Mouse (Mus musculus) ES-E14 (cell line): ENCODE data around the gene Ddb1. TPM values are rescaled to one million over a fixed set of nuclear protein-coding genes. Genes with fewer than 3 reads are reported as not detected.

ENCODE experiments used
- DNase-seq: peaks from one replicate; pipeline ENCODE4 v3.0.0-alpha.2; 2013; ENCODE audit warnings: low read depth, low spot score
- H3K27ac ChIP-seq: 2 replicates; pipeline ENCODE4 v1.5.1; 2012; ENCODE audit warnings: low read depth, mild to moderate bottlenecking, low read length, moderate library complexity, mixed read lengths; ENCODE audit not compliant: poor library complexity, insufficient read depth, severe bottlenecking
- H3K36me3 ChIP-seq: 2 replicates; pipeline ENCODE4 v1.6.1; 2012; ENCODE audit warnings: mild to moderate bottlenecking, low read length, moderate library complexity, mixed read lengths; ENCODE audit not compliant: control insufficient read depth, poor library complexity, insufficient read depth, severe bottlenecking
- H3K4me1 ChIP-seq, 2 experiments: fragments of 150-350 bp in 1 of 2; sonication (generic) in 1 of 2; 2 replicates each; pipeline ENCODE4 v1.6.1; 2012; ENCODE audit warnings: low read length in 2 of 2, mild to moderate bottlenecking in 1 of 2, mixed read lengths in 1 of 2; ENCODE audit not compliant: control insufficient read depth in 2 of 2, insufficient read depth in 2 of 2, poor library complexity in 1 of 2
- H3K4me3 ChIP-seq, 2 experiments: fragments of 150-350 bp in 1 of 2; sonication (generic) in 1 of 2; 2 replicates each; pipeline ENCODE4 v1.5.1; 2012; ENCODE audit warnings: low read length in 2 of 2, low read depth in 1 of 2, mild to moderate bottlenecking in 1 of 2, mixed read lengths in 1 of 2; ENCODE audit not compliant: insufficient read depth in 1 of 2, poor library complexity in 1 of 2, severe bottlenecking in 1 of 2
- H3K9ac ChIP-seq: 2 replicates; pipeline ENCODE4 v1.6.1; 2012; ENCODE audit warnings: low read depth, mild to moderate bottlenecking, low read length, mixed read lengths; ENCODE audit not compliant: poor library complexity, insufficient read depth, severe bottlenecking
- H3K9me3 ChIP-seq: fragments of 150-350 bp; sonication (generic); 2 replicates; pipeline ENCODE4 v1.6.1; 2012; ENCODE audit warnings: low read depth, mild to moderate bottlenecking, low read length; ENCODE audit not compliant: control insufficient read depth, insufficient read depth
- CHD2 ChIP-seq: IDR thresholded peaks from 2 replicates; pipeline ENCODE4 v1.6.1; 2014; ENCODE audit warnings: mild to moderate bottlenecking, low read depth, low read length, inconsistent platforms
- HCFC1 ChIP-seq: IDR thresholded peaks from 2 replicates; pipeline ENCODE4 v1.6.1; 2012; ENCODE audit warnings: low read length, inconsistent platforms, borderline replicate concordance; ENCODE audit not compliant: insufficient read depth
- MAFK ChIP-seq: IDR thresholded peaks from 2 replicates; pipeline ENCODE4 v1.6.1; 2014; ENCODE audit warnings: mild to moderate bottlenecking, low read depth, low read length, inconsistent platforms; ENCODE audit not compliant: insufficient read depth
- ZC3H11A ChIP-seq: IDR thresholded peaks from 2 replicates; pipeline ENCODE4 v1.6.1; 2012; ENCODE audit warnings: low read depth, mild to moderate bottlenecking, inconsistent platforms, low read length, borderline replicate concordance
- ZNF384 ChIP-seq: IDR thresholded peaks from 2 replicates; pipeline ENCODE4 v1.6.1; 2012; ENCODE audit warnings: low read depth, low read length, inconsistent platforms
- in situ Hi-C, 2 experiments: fragments of 600-800 bp; cut with MboI; formaldehyde crosslinking; loops; one replicate each; pipeline ENCODE4 v1.15.1; 2025; ENCODE audit warnings: low sequenced_read_pairs in 2 of 2, inconsistent platforms in 1 of 2; ENCODE audit not compliant: unreplicated experiment in 2 of 2
- total RNA-seq: library from RNA; depleted of rRNA; stranded (reverse); fragments of 300-350 nt; gene quantifications from 2 replicates; pipeline ENCODE4 v1.2.3, GENCODE M21; 2012

Gene Ddb1
- total RNA-seq, 1 experiment: 635 TPM

- no peak for TF ChIP-seq ZC3H11A
- TF ChIP-seq CHD2: no peak
- TF ChIP-seq MAFK: no peak
- no peak for TF ChIP-seq HCFC1
- TF ChIP-seq ZNF384: no peak
- in situ Hi-C loops: loop anchor here in 1 of 2 experiments (25.0 kb wide), 3 partner anchors 715 to 1690 kb away; partner anchors contain the start of genes B3gat3 and Incenp
- H3K27ac ChIP-seq: peak overlapping the region; percentile 17; the same call in 1 of the 2 replicates
- peak overlapping the region; percentile 28 to 41; a peak in 3 of 4 replicates for H3K4me3 ChIP-seq
- peak overlapping the region; percentile 67; the same call in 1 of the 2 replicates for H3K9ac ChIP-seq
- H3K36me3 ChIP-seq: peaks cover 3% of the 10 kb centered on the region
- peaks cover 11 to 16% of the 10 kb centered on the region in 2 experiments for H3K4me1 ChIP-seq
- DNase-seq: no peak
- no peaks in the 10 kb centered on the region for H3K9me3 ChIP-seq
These were observed 2.8 kb upstream of the Ddb1 start for GRCm38 (mm10) chr19:10602247-10602769.

GRCm38 (mm10) chr19:10602787-10603186, 2.3 kb upstream of the Ddb1 start:
- peak overlapping the region; percentile 17; the same call in 1 of the 2 replicates for H3K27ac ChIP-seq
- H3K4me1 ChIP-seq: peaks cover 12 to 17% of the 10 kb centered on the region in 2 experiments
- in situ Hi-C loops: loop anchor here in 1 of 2 experiments (25.0 kb wide), 3 partner anchors 715 to 1690 kb away; partner anchors contain the start of genes B3gat3 and Incenp
- DNase-seq: peak; percentile 86
- peak overlapping the region; percentile 28 to 41; a peak in 3 of 4 replicates for H3K4me3 ChIP-seq
- H3K36me3 ChIP-seq: peaks cover 8% of the 10 kb centered on the region
- H3K9ac ChIP-seq: peak overlapping the region; percentile 67; the same call in 1 of the 2 replicates
- no peaks in the 10 kb centered on the region for H3K9me3 ChIP-seq
- TF ChIP-seq HCFC1 (peak; percentile 65; the same call in 1 of the 2 replicates), ZNF384 (peak; percentile 51; the same call in 1 of the 2 replicates), MAFK (no peak), CHD2 (no peak), ZC3H11A (0 out of 2 replicates have a peak, but pooled peaks have one; percentile 2)

GRCm38 (mm10) chr19:10603660-10604523, 1.2 kb upstream of the Ddb1 start:
- no peak for DNase-seq
- Histone ChIP-seq H3K4me1 (peaks cover 12 to 21% of the 10 kb centered on the region in 2 experiments), H3K9me3 (no peaks in the 10 kb centered on the region), H3K36me3 (peaks cover 17% of the 10 kb centered on the region), H3K4me3 (peak overlapping the region in 1 of 2 experiments; percentile 9; a peak in 1 of 4 replicates), H3K9ac (peak overlapping the region; percentile 46), H3K27ac (peak overlapping the region; percentile 14; the same call in 1 of the 2 replicates)
- no peak for TF ChIP-seq MAFK
- no peak for TF ChIP-seq ZC3H11A
- TF ChIP-seq ZNF384: no peak
- in situ Hi-C loops: loop anchor here in 1 of 2 experiments (25.0 kb wide), 3 partner anchors 717 to 1692 kb away; partner anchors contain the start of genes B3gat3 and Incenp

DNA sequence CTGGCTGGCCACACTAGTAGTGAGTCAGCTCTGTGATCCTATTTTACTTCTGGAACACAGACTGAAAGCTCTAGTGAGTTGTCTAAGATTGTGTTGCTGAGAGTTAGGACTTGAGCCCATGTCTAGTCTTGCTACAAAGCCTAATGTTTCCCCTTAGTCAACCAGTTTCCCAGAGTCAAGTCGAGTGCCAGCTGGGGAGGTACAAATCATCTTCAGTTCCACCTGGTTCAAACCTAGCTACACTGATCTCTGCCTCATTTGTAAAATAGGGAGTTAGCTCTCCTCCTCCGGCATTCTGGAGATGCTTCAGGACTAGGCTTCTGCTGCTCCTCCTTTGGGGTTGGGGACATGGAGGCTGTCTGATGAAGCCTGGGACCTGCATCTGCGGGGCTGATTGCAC, 593 bp upstream of the Ddb1 start:
- in situ Hi-C loops: loop anchor here in 1 of 2 experiments (25.0 kb wide), 3 partner anchors 717 to 1692 kb away; partner anchors contain the start of genes B3gat3 and Incenp
- peak overlapping the region; percentile 58 to 87 for H3K4me3 ChIP-seq
- peaks cover 20% of the 10 kb centered on the region for H3K36me3 ChIP-seq
- no peak for TF ChIP-seq ZC3H11A
- TF ChIP-seq MAFK: no peak
- TF ChIP-seq CHD2: no peak
- TF ChIP-seq ZNF384: no peak
- TF ChIP-seq HCFC1: no peak
- peaks cover 12 to 21% of the 10 kb centered on the region in 2 experiments for H3K4me1 ChIP-seq
- no peaks in the 10 kb centered on the region for H3K9me3 ChIP-seq
- DNase-seq: no peak
- peak overlapping the region; percentile 73; the same call in 1 of the 2 replicates for H3K27ac ChIP-seq
- peak overlapping the region; percentile 83; the same call in 1 of the 2 replicates for H3K9ac ChIP-seq
